Mouse (Mus musculus): ENCODE data around the gene Ethe1. TPM values are rescaled to one million over a fixed set of nuclear protein-coding genes. Genes with fewer than 3 reads are reported as not detected.

Ethe1 gene
- polyA plus RNA-seq, 1 experiment: 172 TPM

- peak; percentile 94 for DNase-seq
- H3K27ac ChIP-seq (ENCODE audit: insufficient read depth, low read depth, low read length): no peak overlapping the region
- H3K27me3 ChIP-seq (replicated peaks; ENCODE audit: control insufficient read depth, insufficient read depth, low read length): no peaks in the 10 kb centered on the region
- TF ChIP-seq CTCF (conservative IDR thresholded peaks at IDR 0.05; ENCODE audit: insufficient read depth, insufficient read length, low read depth, low read length) (no peak), POLR2A (IDR thresholded peaks at IDR 0.05; ENCODE audit: low read depth, low read length) (no peak)
- peaks cover 10% of the 10 kb centered on the region; the same call in 1 of the 2 replicates for H3K4me1 ChIP-seq (ENCODE audit: control insufficient read depth, insufficient read depth, low read length)
- no peak overlapping the region for H3K4me3 ChIP-seq (ENCODE audit: insufficient read depth, low read depth, low read length)
- H3K36me3 ChIP-seq (ENCODE audit: control insufficient read depth, insufficient read depth, low read length): no peaks in the 10 kb centered on the region
- 35% methylated on average over 12 of the region's 12 CpGs for WGBS
Observed at GRCm38 (mm10) chr7:24574224-24574796, 13.0 kb upstream of the Ethe1 start.

- TF ChIP-seq POLR2A (IDR thresholded peaks at IDR 0.05; ENCODE audit: low read depth, low read length) (no peak), CTCF (conservative IDR thresholded peaks at IDR 0.05; ENCODE audit: insufficient read depth, insufficient read length, low read depth, low read length) (no peak)
- Histone ChIP-seq H3K4me3 (ENCODE audit: insufficient read depth, low read depth, low read length) (no peak overlapping the region), H3K27ac (ENCODE audit: insufficient read depth, low read depth, low read length) (no peak overlapping the region), H3K4me1 (ENCODE audit: control insufficient read depth, insufficient read depth, low read length) (peaks cover 10% of the 10 kb centered on the region; the same call in 1 of the 2 replicates), H3K27me3 (replicated peaks; ENCODE audit: control insufficient read depth, insufficient read depth, low read length) (no peaks in the 10 kb centered on the region), H3K36me3 (ENCODE audit: control insufficient read depth, insufficient read depth, low read length) (no peaks in the 10 kb centered on the region)
- DNase-seq: no peak
- 95% methylated on average over 10 of the region's 10 CpGs for whole genome bisulfite sequencing
Observed at GRCm38 (mm10) chr7:24577811-24578210, 9.5 kb upstream of the Ethe1 start.

- TF ChIP-seq CTCF (conservative IDR thresholded peaks at IDR 0.05; ENCODE audit: insufficient read depth, insufficient read length, low read depth, low read length): no peak
- no peak for TF ChIP-seq POLR2A (IDR thresholded peaks at IDR 0.05; ENCODE audit: low read depth, low read length)
- no peak overlapping the region for H3K4me3 ChIP-seq (ENCODE audit: insufficient read depth, low read depth, low read length)
- H3K27me3 ChIP-seq (replicated peaks; ENCODE audit: control insufficient read depth, insufficient read depth, low read length): no peaks in the 10 kb centered on the region
- H3K27ac ChIP-seq (ENCODE audit: insufficient read depth, low read depth, low read length): no peak overlapping the region
- no peaks in the 10 kb centered on the region for H3K36me3 ChIP-seq (ENCODE audit: control insufficient read depth, insufficient read depth, low read length)
- DNase-seq: no peak
- WGBS: 96% methylated on average over 6 of the region's 6 CpGs
- H3K4me1 ChIP-seq (ENCODE audit: control insufficient read depth, insufficient read depth, low read length): peaks cover 4% of the 10 kb centered on the region
Observed at GRCm38 (mm10) chr7:24584876-24585275, 2.5 kb upstream of the Ethe1 start.

GRCm38 (mm10) chr7:24585995-24586394 lies 1.3 kb upstream of the Ethe1 start:
- WGBS: 60% methylated on average over 16 of the region's 16 CpGs
- Histone ChIP-seq H3K27ac (ENCODE audit: insufficient read depth, low read depth, low read length) (no peak overlapping the region), H3K4me3 (ENCODE audit: insufficient read depth, low read depth, low read length) (no peak overlapping the region), H3K27me3 (replicated peaks; ENCODE audit: control insufficient read depth, insufficient read depth, low read length) (no peaks in the 10 kb centered on the region), H3K36me3 (ENCODE audit: control insufficient read depth, insufficient read depth, low read length) (no peaks in the 10 kb centered on the region), H3K4me1 (ENCODE audit: control insufficient read depth, insufficient read depth, low read length) (peaks cover 4% of the 10 kb centered on the region)
- no peak for DNase-seq
- no peak for TF ChIP-seq POLR2A (IDR thresholded peaks at IDR 0.05; ENCODE audit: low read depth, low read length)
- TF ChIP-seq CTCF (conservative IDR thresholded peaks at IDR 0.05; ENCODE audit: insufficient read depth, insufficient read length, low read depth, low read length): no peak

GRCm38 (mm10) chr7:24586828-24587227 lies 515 bp upstream of the Ethe1 start:
- Histone ChIP-seq H3K27me3 (replicated peaks; ENCODE audit: control insufficient read depth, insufficient read depth, low read length) (no peaks in the 10 kb centered on the region), H3K4me3 (ENCODE audit: insufficient read depth, low read depth, low read length) (no peak overlapping the region), H3K4me1 (ENCODE audit: control insufficient read depth, insufficient read depth, low read length) (peaks cover 4% of the 10 kb centered on the region), H3K36me3 (ENCODE audit: control insufficient read depth, insufficient read depth, low read length) (no peaks in the 10 kb centered on the region), H3K27ac (ENCODE audit: insufficient read depth, low read depth, low read length) (no peak overlapping the region)
- WGBS: 26% methylated on average over 8 of the region's 8 CpGs
- TF ChIP-seq POLR2A (IDR thresholded peaks at IDR 0.05; ENCODE audit: low read depth, low read length): no peak
- DNase-seq: no peak

GRCm38 (mm10) chr7:24588336-24588735 lies 993 bp downstream of the Ethe1 start:
- H3K4me1 ChIP-seq (ENCODE audit: control insufficient read depth, insufficient read depth, low read length): peaks cover 4% of the 10 kb centered on the region
- peak; percentile 93 for DNase-seq
- no peaks in the 10 kb centered on the region for H3K36me3 ChIP-seq (ENCODE audit: control insufficient read depth, insufficient read depth, low read length)
- WGBS: 23% methylated on average over 13 of the region's 13 CpGs
- H3K27ac ChIP-seq (ENCODE audit: insufficient read depth, low read depth, low read length): no peak overlapping the region; the same call in 1 of the 2 replicates
- no peak overlapping the region for H3K4me3 ChIP-seq (ENCODE audit: insufficient read depth, low read depth, low read length)
- TF ChIP-seq POLR2A (IDR thresholded peaks at IDR 0.05; ENCODE audit: low read depth, low read length) (no peak), CTCF (conservative IDR thresholded peaks at IDR 0.05; ENCODE audit: insufficient read depth, insufficient read length, low read depth, low read length) (no peak)
- no peaks in the 10 kb centered on the region for H3K27me3 ChIP-seq (replicated peaks; ENCODE audit: control insufficient read depth, insufficient read depth, low read length)

GRCm38 (mm10) chr7:24591735-24592134 lies 4.4 kb downstream of the Ethe1 start:
- Histone ChIP-seq H3K36me3 (ENCODE audit: control insufficient read depth, insufficient read depth, low read length) (no peaks in the 10 kb centered on the region), H3K27me3 (replicated peaks; ENCODE audit: control insufficient read depth, insufficient read depth, low read length) (no peaks in the 10 kb centered on the region), H3K27ac (ENCODE audit: insufficient read depth, low read depth, low read length) (no peak overlapping the region), H3K4me3 (ENCODE audit: insufficient read depth, low read depth, low read length) (no peak overlapping the region), H3K4me1 (ENCODE audit: control insufficient read depth, insufficient read depth, low read length) (peaks cover 7% of the 10 kb centered on the region)
- WGBS: 69% methylated on average over 5 of the region's 5 CpGs
- DNase-seq: no peak
- TF ChIP-seq POLR2A (IDR thresholded peaks at IDR 0.05; ENCODE audit: low read depth, low read length): no peak
- TF ChIP-seq CTCF (conservative IDR thresholded peaks at IDR 0.05; ENCODE audit: insufficient read depth, insufficient read length, low read depth, low read length): no peak

Data from kidney, adult 2 months (tissue).